Mouse (Mus musculus) cerebellum, adult 8-10 months (tissue): ENCODE data around the gene Usp3.

Experiments used
- DNase-seq: peaks from one replicate; pipeline ENCODE4 v3.0.0; 2022

Usp3 gene

DNA sequence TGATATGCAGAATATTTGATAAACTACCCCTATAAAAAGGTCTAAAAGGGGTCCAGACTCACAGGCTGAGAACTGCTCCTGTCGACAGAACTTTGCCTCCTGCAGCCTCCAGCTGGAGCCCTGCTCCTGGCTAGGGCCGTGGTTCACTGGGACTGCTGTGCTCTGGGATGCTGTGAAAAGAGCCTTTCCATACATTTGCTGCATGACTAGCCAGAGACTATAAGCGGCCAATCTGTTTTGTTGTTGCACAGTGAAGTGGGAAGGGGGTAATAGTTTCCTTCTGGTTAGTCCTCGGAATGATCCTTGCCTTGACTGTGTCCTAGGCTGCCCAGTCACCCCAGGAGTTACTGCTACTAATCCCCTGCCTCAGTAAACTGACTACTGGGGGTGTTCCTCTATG, 86.9 kb downstream of the Usp3 start:
- DNase-seq = no peak

DNA sequence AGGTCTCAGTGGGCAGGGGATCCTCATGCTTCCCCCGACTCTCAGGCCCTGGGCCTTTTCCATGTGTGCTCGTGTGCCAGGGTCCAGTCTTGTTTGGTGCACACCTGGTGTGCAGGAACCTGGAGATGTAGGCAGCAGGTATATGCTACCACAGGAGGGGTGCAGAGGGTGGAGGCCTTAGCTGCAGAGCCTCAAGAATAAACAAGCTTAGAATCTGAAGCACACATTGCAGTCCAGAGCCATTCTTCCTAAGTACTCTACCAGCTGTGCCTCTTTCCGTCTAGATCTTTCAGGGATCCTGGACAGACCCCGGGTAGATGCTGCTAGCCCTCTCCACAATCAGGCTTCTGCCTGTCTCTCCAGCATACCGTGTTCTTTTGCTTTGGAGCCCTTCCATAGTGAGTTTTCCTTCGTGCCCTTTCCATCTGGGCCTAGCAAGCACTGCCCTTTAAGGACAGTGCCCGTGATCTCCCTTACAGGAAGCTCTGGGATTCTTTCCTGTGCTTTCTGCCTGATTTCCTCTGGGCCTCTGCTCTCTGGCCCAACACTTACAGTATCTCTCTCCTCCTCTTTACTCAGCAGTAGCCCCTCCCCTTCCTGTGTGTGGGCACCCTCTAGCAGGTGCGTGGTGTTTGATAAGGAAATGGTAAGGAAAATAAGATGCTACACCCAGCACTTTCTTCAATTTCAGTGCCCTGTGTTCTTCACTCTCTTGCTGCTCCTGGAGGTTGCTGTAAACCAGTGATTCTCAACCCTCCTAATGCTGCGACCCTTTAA, 87.6 kb downstream of the Usp3 start:
- DNase-seq = no peak

DNA sequence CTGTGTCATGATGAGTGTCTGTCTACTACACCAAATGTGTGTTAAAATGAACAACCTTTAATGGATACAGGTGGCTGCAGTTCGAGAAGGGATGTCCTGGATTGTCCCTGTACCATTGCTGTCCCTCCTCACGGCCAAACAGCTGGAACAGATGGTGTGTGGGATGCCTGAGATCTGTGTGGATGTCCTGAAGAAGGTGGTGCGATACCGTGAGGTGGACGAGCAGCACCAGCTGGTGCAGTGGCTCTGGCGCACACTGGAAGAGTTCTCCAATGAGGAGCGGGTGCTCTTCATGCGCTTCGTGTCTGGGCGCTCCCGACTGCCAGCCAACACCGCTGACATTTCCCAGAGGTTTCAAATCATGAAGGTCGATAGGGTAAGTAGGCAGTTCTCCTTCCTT, 88.4 kb downstream of the Usp3 start:
- DNase-seq = no peak

DNA sequence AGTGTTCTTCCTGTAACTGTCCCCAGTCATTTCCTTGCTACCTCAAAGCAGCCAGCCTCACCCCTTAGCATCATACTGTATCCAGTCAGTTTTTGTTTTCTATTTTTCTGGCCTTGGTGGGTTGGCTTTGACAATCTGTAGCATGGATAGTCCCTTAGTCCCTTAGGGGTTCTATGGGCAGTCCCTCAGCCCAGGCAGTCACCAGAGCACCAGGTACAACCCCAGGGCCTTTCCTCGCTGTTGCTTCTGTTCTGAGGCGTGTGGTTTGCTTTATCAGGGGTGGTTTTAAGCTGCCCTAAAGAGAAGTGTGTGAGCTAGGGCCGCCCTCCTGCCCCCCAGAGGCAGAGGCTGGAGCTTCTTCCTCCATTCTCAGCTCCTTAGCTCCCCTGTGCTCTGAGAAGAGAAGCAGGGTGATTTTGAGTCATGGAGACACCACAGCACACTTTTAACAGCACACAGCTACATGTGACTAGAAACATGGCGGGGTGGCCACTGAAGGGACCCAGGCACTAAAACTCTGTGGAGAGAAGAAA, 89.0 kb downstream of the Usp3 start:
- DNase-seq = no peak

DNA sequence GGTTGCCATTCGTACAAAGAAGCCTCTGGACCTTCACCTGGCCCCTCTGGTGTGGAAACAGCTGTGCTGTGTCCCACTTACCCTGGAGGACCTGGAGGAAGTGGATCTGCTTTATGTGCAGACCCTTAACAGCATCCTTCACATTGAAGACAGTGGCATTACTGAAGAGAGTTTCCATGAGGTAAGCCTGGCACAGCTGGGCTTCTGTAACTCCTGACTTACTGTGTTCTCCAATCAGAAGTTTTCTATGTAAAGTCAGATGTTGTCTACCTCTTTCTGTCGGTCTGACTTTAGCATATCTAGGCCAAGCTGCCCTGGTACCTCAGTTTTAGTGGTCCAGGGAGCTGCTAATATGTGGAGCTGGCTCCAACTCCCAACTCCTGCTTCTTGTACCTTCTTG, 91.7 kb downstream of the Usp3 start:
- no peak for DNase-seq

DNA sequence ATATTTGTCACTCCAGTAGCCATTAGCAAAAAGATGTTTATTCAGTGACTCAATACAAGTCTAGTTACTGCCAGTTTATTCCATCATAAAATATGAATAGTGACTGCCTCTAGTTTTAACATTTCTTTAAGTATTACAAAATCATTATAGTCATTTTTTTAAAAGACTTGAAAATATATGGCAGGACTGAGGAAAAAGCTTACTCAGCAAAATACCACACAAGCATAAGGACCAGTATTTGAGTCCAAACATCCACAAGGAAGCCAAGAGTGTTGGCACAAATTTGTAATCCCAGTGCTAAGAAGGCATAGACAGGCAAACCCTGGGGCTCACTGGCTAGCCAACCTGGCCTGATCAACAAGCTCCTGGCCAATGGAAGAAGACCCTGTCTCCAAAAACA, 99.0 kb downstream of the Usp3 start:
- no peak for DNase-seq

DNA sequence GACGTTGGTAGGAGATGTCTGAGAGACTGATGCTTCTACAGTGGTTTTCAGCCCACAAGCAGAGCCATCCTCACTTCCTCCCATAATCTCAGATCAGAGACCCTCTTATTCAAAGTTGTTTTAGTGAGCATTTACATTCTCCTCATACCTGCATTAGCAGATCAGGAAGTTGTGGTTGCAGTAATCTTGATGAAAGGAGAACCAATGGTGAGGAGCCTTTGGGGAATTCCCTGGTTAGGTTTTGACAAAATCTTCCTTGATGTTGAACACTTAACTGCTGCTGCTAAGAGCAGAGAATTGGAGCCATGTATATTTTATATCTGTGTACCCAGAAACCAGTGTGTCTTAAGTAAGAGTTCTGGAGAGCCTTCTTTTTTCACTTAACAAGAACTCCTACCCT, 100.6 kb downstream of the Usp3 start:
- DNase-seq = no peak

DNA sequence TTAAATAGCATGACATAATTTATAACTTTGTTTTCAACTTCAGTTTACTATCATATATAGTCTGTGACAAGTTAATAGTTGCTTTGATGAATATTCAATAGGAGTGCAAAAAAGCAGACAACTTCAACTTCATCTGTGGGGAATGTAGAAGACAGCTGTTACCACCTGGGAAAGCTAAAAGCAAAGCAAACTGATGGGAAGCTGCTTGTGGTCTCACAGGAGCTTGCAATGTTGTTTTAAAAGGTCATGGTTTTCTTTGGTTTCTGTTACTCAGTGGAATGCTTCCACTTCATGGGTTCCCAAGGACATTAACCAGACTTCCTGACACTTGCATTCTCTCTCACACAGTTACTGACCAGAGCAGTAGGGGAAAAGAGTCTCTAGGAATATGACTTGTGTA, 104.2 kb downstream of the Usp3 start:
- DNase-seq = no peak

DNA sequence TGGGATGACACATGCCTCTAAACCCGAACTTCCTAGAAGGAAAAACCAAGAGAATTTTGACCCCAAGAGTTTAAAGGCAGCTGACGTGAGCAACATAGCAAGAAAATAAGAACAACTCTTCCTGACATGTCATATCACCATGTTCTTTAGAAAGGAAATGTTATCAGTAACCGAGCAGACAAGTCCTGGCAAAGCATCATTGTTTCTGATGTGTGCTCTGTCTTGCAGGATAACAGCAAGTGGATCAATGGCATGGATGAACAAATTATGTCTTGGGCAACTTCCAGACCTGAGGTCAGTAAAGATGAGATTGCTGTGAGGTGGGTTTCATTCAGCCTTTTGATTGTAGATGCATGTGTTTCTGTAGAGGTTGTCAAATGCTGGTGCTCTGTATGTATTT, 109.5 kb downstream of the Usp3 start:
- no peak for DNase-seq

DNA sequence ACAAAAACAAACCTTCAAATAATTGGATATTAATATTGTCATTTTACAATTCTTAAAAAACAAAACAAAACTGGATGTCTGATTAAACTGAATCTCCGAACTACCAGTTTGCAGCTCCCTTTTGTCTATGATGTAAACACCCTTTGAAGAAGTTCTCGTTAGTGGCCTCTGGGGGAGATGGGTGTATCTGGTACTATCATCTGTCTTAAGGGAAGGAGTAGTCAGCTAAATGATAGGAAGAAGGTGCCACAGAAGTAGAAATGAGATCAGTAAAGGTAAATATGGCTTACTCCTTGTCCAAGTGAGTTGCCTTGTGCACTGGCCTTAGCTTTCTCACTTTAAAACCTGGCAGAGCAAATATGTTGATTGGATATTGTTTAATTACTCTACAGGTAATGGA, 115.2 kb downstream of the Usp3 start:
- DNase-seq = no peak

DNA sequence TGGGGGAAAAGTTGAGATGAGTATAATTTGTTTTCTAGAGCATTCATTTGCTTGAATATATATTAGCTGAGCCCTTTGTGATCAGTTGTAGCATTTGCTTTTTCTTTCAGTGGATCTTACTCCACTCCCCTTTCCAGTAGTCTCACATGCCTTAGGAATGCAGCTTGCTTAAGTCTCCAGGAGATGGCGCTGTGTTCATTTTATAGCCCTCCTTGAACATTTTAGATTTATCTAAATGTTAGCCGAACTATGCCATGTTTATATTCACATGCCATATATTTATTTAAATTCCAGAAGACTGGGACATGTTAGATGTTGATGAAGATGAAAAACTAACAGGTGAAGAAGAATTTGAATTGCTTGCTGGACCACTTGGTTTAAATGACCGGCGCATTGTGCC, 127.9 kb downstream of the Usp3 start:
- peak; percentile 35 for DNase-seq
